Mouse (Mus musculus): ENCODE measurements around the gene Ddx59. TPM values are rescaled to one million over a fixed set of nuclear protein-coding genes. Genes with fewer than 3 reads are reported as not detected.
A peak's percentile ranks its signal among the peaks of the same experiment; 100 is the strongest.

The Ddx59 gene
- polyA plus RNA-seq, 1 experiment from 2014 or later: 14.6 TPM

DNA sequence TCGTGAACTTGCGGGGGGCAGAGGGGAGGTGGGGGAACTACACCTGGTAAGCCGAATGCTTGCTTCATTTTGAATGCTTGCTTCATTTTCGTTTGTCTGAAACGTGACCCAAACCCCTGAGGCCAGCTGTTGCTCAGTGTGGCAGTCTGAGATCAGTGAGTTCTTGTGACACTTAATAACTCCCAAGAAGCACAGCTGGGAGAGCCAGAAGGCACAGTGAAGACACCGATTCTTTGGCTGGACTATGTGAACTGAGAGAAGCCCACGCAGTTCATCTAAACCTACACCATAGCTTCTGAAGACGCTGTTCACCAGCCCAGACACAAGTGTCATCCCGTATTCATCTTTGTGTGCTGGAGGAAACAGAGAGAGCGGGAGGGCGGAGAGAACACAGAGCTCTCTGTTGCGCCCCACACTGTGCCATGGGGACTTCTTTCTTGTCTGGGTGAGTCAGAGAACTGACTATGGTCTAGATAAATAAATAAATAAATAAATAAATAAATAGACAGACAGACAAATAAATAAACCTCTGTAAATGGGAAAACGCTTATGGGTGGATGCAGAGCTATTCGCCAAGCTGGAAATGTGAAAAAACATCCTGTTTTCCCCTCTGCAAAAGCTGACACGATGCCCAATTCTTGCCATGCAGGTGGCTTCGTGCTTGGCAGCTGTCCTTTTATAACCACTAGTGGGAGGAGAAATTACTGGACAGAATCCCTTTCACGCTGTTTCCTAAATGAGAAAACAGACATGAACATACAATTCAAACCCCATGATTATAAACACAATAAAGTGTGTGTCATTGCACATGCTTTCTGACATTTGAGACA is 40.9 kb downstream of the Ddx59 start:
- peak; percentile 52 for DNase-seq (ENCODE audit: low spot score)
- H3K4me1 ChIP-seq: no peaks in the 10 kb centered on the region
- 82% methylated on average over 17 of the region's 17 CpGs for WGBS

DNA sequence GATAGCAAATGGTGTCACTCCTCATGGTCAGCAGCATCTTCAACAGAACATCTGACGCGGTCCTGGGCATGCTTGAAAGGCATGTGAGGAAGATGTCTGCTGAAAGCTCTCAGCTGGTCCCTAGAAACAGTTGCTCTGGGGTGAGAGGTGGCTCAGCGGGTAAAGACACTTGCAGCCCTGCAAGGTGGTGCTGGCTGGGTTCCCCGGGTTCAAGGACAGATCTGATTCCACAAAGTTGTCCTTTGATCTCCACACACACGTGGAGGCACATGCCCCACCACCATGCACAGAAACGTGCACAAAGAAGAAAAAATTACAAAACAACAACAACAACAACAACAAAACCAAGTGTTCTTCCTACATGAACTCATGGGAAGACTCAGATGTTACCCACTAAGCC is 41.7 kb downstream of the Ddx59 start:
- H3K27me3 ChIP-seq (ENCODE audit: insufficient read depth, poor library complexity, severe bottlenecking): 0 out of 2 replicates have a peak, but pooled peaks cover 4% of the 10 kb centered on the region
- no peaks in the 10 kb centered on the region for H3K4me1 ChIP-seq
- DNase-seq (ENCODE audit: low spot score): peak; percentile 58
- no peaks in the 10 kb centered on the region for H3K9me3 ChIP-seq
- H3K36me3 ChIP-seq: no peaks in the 10 kb centered on the region
- no peak overlapping the region for H3K27ac ChIP-seq
- WGBS: 71% methylated on average over 6 of the region's 6 CpGs
- no peak overlapping the region for H3K4me3 ChIP-seq

More for the DNA sequence above, 40.9 kb downstream of the Ddx59 start:
- Histone ChIP-seq H3K36me3 (no peaks in the 10 kb centered on the region), H3K9me3 (no peaks in the 10 kb centered on the region), H3K27ac (no peak overlapping the region), H3K27me3 (ENCODE audit: insufficient read depth, poor library complexity, severe bottlenecking) (0 out of 2 replicates have a peak, but pooled peaks cover 4% of the 10 kb centered on the region), H3K4me3 (no peak overlapping the region)

DNA sequence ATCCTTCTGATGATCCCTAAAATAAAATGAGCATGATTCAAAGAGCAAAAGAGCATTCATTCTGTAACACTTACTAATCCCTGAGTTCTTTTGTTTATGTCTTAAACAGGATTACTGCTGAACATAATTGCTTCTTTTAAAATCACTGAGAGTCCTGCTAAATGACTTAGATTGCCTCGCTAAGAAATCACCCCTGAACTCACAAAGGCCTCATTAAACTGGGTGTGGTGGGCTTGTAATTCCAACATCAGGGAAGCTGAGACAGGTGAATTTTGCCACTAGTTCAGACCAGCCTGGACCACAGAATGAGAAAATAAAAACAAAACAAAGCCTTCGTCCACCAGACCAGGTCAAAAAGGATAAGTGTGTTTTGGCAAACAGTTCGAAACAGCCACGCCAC is 42.3 kb downstream of the Ddx59 start:
- WGBS: 77% methylated on average over 4 of the region's 4 CpGs
- no peak for DNase-seq (ENCODE audit: low spot score)
- Histone ChIP-seq H3K9me3 (no peaks in the 10 kb centered on the region), H3K4me1 (no peaks in the 10 kb centered on the region), H3K4me3 (no peak overlapping the region), H3K27ac (no peak overlapping the region), H3K36me3 (no peaks in the 10 kb centered on the region), H3K27me3 (ENCODE audit: insufficient read depth, poor library complexity, severe bottlenecking) (0 out of 2 replicates have a peak, but pooled peaks cover 4% of the 10 kb centered on the region)

DNA sequence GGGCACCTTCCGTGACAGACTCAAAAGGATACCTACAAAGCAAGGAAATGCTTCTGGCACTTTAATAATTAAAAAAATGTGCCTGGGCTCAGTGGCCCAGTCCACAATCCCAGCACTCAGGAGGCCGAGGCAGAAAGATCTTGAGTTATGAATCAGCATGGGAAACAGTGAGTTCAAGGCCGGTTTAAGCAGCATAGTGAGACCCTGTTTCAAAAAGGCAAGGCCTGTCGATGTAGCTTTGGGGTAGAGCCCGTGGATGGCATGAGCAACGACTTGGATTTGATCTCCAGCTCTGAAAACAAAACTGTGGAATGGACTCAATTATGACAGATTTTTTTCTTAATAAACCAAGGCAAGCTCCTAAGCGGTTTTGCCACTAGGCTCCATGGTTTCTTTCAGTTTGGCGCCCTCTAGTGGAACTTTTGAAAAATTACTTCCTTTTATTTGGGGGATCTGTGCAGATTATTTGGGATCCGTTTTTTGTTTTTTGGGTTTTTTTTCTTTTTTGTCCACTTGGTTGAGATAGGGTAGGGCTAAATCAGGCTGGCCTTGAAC is 43.7 kb downstream of the Ddx59 start:
- no peak overlapping the region for H3K4me3 ChIP-seq
- 31% methylated on average over 9 of the region's 9 CpGs for whole genome bisulfite sequencing
- H3K27ac ChIP-seq: no peak overlapping the region
- peak; percentile 64 for DNase-seq (ENCODE audit: low spot score)
- H3K27me3 ChIP-seq (ENCODE audit: insufficient read depth, poor library complexity, severe bottlenecking): 0 out of 2 replicates have a peak, but pooled peaks cover 4% of the 10 kb centered on the region
- no peaks in the 10 kb centered on the region for H3K36me3 ChIP-seq
- no peaks in the 10 kb centered on the region for H3K4me1 ChIP-seq
- H3K9me3 ChIP-seq: no peaks in the 10 kb centered on the region

DNA sequence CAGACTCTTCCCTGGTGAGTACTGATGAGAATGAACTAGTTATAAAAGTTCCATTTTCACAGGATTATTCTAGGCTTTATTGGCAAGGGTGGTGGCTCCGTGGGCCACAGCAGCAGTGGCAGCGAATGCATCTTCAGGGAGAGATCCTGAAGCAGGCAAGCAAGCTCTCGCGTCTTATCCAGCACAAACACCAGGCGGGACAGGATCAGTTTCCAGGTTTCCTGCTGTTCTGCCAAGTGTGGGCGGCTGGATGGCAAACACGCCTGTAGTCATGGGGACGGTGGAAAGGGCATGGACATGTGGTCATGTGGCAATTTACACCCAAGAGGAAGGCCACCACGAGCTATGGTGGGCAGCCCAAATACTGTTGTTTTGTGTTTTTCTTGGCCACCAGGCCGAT is 47.4 kb downstream of the Ddx59 start:
- peaks cover 7% of the 10 kb centered on the region for H3K4me1 ChIP-seq
- WGBS: 37% methylated on average over 10 of the region's 10 CpGs

DNA sequence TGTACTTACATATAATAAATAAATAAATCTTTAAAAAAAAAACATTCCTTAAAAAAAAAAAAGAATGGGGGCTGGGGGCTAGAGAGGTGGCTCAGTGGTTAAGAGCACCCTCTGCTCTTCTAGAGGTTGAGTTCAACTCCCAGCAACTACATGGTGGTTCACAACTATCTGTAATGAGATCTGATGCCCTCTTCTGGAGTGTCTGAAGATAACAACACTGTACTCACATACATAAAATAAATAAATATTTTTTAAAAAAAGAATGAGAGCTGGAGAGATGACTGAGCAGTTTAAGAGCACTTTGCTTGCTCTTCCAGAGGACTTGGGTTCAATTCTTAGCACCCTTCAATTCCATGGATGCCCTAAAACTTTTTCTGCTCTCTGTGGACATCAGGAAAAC is 50.1 kb downstream of the Ddx59 start:
- no peaks in the 10 kb centered on the region for H3K9me3 ChIP-seq
- peaks cover 20% of the 10 kb centered on the region for H3K36me3 ChIP-seq
- H3K27ac ChIP-seq: no peak overlapping the region
- no peak overlapping the region for H3K4me3 ChIP-seq
- H3K27me3 ChIP-seq (ENCODE audit: insufficient read depth, poor library complexity, severe bottlenecking): no peaks in the 10 kb centered on the region
- peaks cover 11% of the 10 kb centered on the region for H3K4me1 ChIP-seq
- DNase-seq (ENCODE audit: low spot score): no peak

More for the DNA sequence above, 47.4 kb downstream of the Ddx59 start:
- no peaks in the 10 kb centered on the region for H3K36me3 ChIP-seq
- no peak overlapping the region for H3K4me3 ChIP-seq
- no peak overlapping the region for H3K27ac ChIP-seq
- H3K27me3 ChIP-seq (ENCODE audit: insufficient read depth, poor library complexity, severe bottlenecking): no peaks in the 10 kb centered on the region
- no peaks in the 10 kb centered on the region for H3K9me3 ChIP-seq
- no peak for DNase-seq (ENCODE audit: low spot score)

DNA sequence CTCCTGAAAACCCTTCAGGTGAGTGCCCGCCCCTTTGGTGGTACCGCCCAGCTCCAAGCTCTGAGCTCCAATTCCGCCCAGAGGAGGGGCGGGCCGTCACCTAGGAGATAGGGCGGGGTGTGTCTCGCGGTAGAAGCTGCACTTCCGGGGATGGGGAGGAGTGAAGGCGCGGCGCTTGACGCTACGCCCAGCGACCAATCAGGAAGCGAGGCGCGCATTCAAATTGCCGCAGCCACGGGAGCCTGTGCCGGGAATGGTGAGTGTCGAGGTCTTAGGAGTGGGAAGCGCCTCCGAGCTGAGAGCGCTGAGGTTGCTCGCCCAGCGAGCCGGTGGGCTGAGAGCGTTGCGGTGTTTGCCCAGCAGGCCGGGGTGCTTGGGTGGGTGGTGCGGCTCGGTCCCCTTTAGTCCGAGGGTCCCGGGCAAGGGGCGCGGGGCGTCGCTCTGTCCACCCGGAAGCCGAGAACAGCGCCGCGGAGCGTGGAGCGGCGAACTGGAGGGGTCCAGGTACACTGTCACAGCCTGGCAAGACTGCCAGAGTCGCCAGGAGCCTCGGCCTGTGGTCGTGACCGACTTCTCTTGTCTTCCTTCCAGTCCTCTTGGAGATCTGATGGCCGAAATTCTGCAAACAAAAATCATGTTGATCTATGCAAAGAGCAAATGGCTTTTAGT is 51.2 kb downstream of the Ddx59 start, which contains the start of gene Kif14:
Kif14 (plus strand) TSS at position 201 of the 669 bp plus-strand sequence.
- H3K27ac ChIP-seq: peak within 1 kb of the TSS; percentile 91
- H3K9me3 ChIP-seq: no peaks in the 10 kb centered on the region
- WGBS: under 1% methylated on average over 52 of the region's 52 CpGs

DNA sequence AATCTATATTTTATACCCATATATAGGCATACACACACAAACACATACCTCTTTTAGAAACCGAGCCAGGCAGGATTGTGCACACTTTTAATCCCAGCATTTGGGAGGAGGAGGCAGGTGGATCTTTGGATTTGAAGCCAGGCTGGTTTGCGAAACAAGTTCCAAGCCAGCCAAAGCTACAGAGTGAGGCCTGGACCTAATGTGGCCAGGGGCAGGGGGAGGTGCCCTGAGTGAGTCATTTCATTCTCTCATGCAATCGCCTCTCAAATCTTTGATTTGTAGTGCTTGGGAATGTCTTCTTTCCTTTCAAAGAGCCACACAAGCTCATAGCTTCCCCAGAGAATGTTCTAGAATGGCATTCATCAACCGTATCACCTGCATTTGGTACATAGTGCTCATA is 54.3 kb downstream of the Ddx59 start:
- no peak for DNase-seq (ENCODE audit: low spot score)
- Histone ChIP-seq H3K27me3 (ENCODE audit: insufficient read depth, poor library complexity, severe bottlenecking) (no peaks in the 10 kb centered on the region), H3K4me3 (no peak overlapping the region), H3K27ac (no peak overlapping the region), H3K4me1 (peaks cover 16% of the 10 kb centered on the region), H3K36me3 (peaks cover 50% of the 10 kb centered on the region), H3K9me3 (no peaks in the 10 kb centered on the region)
- WGBS: 93% methylated on average over 4 of the region's 4 CpGs

More for the DNA sequence above, 51.2 kb downstream of the Ddx59 start, which contains the start of gene Kif14:
- Histone ChIP-seq H3K4me3 (peak within 1 kb of the TSS; percentile 77), H3K27me3 (ENCODE audit: insufficient read depth, poor library complexity, severe bottlenecking) (no peaks in the 10 kb centered on the region), H3K4me1 (peaks cover 16% of the 10 kb centered on the region), H3K36me3 (peaks cover 23% of the 10 kb centered on the region)
- peak; percentile 99 for DNase-seq (ENCODE audit: low spot score)

DNA sequence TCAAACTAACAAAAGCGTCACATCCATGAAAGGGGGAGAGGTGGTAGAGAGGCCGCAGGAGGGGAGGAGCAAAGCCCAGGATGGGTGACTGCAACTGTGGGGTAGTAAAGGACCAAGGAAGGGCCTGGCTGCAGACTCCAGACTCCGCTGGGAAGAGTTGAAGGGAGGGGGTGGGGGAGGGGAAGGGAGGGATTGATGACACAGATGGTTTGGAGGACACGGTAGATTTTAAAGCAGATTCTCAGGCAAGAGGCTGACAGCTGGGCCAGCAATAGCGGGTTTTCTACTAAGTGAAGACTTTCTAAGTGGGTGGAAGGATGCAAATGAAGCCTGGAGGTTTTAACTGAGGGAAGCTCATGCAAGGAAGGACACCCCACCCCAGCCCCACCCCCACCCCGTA is 55.4 kb downstream of the Ddx59 start:
- H3K36me3 ChIP-seq: peaks cover 57% of the 10 kb centered on the region

More for the DNA sequence above, 55.4 kb downstream of the Ddx59 start:
- WGBS: 25% methylated on average over 6 of the region's 6 CpGs
- Histone ChIP-seq H3K27me3 (ENCODE audit: insufficient read depth, poor library complexity, severe bottlenecking) (no peaks in the 10 kb centered on the region), H3K4me1 (peaks cover 16% of the 10 kb centered on the region), H3K4me3 (no peak overlapping the region), H3K9me3 (no peaks in the 10 kb centered on the region), H3K27ac (no peak overlapping the region)
- no peak for DNase-seq (ENCODE audit: low spot score)

Other genes with a start within 250 kb of the Ddx59 start
- gene Mroh3, start 202.4 kb upstream of the Ddx59 start, polyA plus RNA-seq (2016; fragmentation: Nextera tagmentation; extraction: Ambion mirVana): 0.11 TPM in 1 of 2 replicates, not detected in the other
- gene Inava, start 181.0 kb upstream of the Ddx59 start, polyA plus RNA-seq (2016; fragmentation: Nextera tagmentation; extraction: Ambion mirVana): 2.5 and 7.9 TPM in 2 replicates
- gene Gpr25, start 154.4 kb upstream of the Ddx59 start, polyA plus RNA-seq (2016; fragmentation: Nextera tagmentation; extraction: Ambion mirVana): not detected in 2 replicates
- 7.1 and 10.9 TPM in 2 replicates for gene Camsap2, start 69.2 kb upstream of the Ddx59 start, polyA plus RNA-seq (2016; fragmentation: Nextera tagmentation; extraction: Ambion mirVana)
- 5.2 and 5.4 TPM in 2 replicates for gene Kif14, start 51.1 kb downstream of the Ddx59 start, polyA plus RNA-seq (2016; fragmentation: Nextera tagmentation; extraction: Ambion mirVana)
- gene Zfp281, start 209.6 kb downstream of the Ddx59 start, polyA plus RNA-seq (2016; fragmentation: Nextera tagmentation; extraction: Ambion mirVana): 15.6 and 22.5 TPM in 2 replicates